Mouse (Mus musculus) mouse embryonic stem cell (cell line): ENCODE results near the gene Ins2.

ENCODE experiments used
- in situ Hi-C, 2 experiments: fragments of 300-500 bp; cut with MboI; formaldehyde crosslinking; loops; 1 replicate in 1 of 2; 3 replicates in 1 of 2; pipeline ENCODE4 v1.14.3; 2019 to 2020; ENCODE audit warnings: low sequenced_read_pairs in 2 of 2, low pct_unique_long_range_greater_than_20kb in 1 of 2, mixed read lengths in 1 of 2; ENCODE audit not compliant: unreplicated experiment in 1 of 2

The Ins2 gene

GRCm38 (mm10) chr7:142645045-142645444, 98.1 kb downstream of the Ins2 start:
- in situ Hi-C loops: no loop called here

- in situ Hi-C loops: no loop called here
Measured at GRCm38 (mm10) chr7:142636178-142636577, 107.0 kb downstream of the Ins2 start.

DNA sequence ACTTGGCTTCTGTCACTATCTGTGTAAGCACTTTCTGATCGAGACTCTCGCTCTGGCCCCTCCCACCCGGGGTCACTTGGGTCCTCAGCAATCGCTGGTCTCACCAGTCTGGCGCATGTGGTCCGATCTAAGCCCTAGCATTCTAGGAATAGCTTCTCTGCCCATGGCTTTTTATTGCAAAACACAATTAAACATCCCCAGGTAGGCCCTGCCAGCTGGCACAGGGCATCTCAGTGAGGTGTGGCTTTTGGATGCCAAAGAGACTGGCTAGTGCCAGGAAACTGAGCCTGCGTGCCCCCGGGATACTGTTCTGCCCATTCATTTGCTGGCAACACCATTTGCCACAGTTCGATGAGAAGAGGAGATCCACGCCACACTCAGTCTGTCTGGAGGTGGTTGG, 112.5 kb downstream of the Ins2 start:
- in situ Hi-C loops: no loop called here

- in situ Hi-C loops: no loop called here
Measured at GRCm38 (mm10) chr7:142629806-142630205, 113.4 kb downstream of the Ins2 start.
